Mouse (Mus musculus): ENCODE measurements at regions not wholly inside any gene's neighbourhood (a gene's known extent, or its start where the extent isn't known, plus 50 kb on each side); places are given as distances from the start of the nearest gene placed in this dataset.

DNA sequence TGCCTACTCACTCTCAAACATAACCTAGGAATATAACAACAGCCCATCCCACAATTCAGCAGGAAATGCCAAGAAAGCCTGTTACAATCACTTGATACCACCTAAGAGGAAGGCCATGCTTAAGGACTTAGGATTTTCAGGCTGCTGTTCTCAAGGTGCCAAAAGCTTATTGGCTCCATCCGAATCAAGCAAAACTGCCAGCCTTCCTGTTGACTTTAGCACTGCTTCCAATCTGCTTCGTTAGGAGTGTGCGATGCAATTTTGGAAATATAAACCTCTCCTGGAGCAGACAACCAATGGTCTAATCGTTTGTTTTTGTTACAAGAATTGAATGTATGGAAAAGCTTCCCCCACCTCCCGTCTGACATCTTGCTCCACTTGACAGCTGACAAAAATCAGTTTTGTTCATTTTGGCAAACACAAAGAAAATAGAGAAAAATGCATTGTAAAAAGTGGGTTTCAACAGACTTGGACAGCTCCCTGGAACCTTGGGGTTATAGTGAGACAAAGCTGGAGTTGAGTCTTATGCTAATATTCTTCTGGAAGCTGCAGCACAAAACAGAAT is 2620.0 kb upstream of the Gm7489 start:
- DNase-seq, result no peak

GRCm38 (mm10) chr15:51265971-51266370 is 2618.7 kb upstream of the Gm7489 start:
- DNase-seq, result no peak

GRCm38 (mm10) chr15:51271632-51272312 is 2612.9 kb upstream of the Gm7489 start:
- DNase-seq, result peak; percentile 31

GRCm38 (mm10) chr15:51285334-51285733 is 2599.4 kb upstream of the Gm7489 start:
- no peak for DNase-seq

GRCm38 (mm10) chr15:51286352-51286751 is 2598.4 kb upstream of the Gm7489 start:
- DNase-seq, result no peak

DNA sequence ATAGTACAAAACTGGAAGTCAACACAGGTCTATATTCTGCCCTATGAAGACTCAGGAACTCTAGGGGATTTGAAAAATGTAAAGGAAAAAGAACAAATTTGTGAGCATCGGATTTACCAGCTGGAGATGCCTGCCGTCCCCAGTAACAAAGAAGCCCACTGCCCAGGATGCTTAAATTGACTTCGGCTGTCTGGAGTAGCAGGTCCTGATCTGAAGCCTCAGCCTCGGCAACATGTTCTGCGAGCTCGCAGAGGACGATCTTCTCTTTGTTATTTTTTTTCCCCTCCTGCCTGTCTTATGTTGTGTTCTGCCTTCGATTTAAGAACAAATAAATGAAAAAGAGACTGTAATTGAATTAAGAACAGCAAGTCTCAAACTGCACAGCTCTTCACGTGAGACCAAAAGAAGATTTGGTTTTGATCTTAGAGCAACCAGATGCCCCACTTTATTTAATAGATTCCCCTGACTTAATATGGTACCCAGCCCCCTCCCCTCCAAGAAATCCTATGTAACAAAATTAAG is 2595.7 kb upstream of the Gm7489 start:
- DNase-seq, result no peak

GRCm38 (mm10) chr15:51289916-51290315 is 2594.8 kb upstream of the Gm7489 start:
- no peak for DNase-seq

DNA sequence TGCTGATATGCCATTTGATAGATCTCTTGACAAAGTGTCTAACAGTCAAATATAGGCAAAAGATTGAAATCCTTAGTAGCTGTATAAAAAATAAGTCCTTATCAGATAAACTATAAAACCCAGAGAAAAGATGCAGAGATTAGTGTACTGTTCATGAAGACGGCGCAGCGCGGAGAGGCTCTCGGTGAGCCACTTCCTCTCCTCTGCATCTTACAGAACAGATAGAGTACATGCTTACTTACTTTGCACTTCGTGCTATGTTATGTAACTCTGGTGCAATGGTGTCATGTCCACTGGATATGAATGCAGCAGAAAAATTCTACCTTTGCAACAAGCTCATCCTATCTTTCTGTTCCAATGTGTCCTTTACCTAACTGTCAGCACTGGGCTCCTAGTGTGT is 2593.5 kb upstream of the Gm7489 start:
- DNase-seq, result no peak

DNA sequence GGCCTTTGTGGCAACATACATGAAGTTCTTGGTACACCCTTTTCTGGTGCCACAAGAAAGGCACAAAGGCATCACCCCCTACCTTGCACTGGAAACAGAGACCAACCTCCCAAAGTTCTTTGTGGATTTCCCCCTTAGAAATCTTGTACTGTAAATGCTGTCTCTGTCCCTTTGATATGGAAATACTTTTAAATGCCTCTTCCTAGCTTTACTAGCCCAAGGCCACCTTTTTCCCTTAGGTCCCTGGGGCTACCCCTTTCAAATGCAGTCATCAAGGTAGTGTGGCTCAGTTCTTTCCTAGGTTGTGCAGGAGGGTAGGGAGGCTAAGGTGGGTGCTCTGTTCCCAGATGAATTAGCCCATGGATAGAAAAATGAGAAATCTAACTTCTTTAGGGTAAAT is 2587.9 kb upstream of the Gm7489 start:
- no peak for DNase-seq

GRCm38 (mm10) chr15:51318072-51318471 is 2566.6 kb upstream of the Gm7489 start:
- no peak for DNase-seq

GRCm38 (mm10) chr15:51318760-51319159 is 2565.9 kb upstream of the Gm7489 start:
- peak; percentile 33 for DNase-seq

DNA sequence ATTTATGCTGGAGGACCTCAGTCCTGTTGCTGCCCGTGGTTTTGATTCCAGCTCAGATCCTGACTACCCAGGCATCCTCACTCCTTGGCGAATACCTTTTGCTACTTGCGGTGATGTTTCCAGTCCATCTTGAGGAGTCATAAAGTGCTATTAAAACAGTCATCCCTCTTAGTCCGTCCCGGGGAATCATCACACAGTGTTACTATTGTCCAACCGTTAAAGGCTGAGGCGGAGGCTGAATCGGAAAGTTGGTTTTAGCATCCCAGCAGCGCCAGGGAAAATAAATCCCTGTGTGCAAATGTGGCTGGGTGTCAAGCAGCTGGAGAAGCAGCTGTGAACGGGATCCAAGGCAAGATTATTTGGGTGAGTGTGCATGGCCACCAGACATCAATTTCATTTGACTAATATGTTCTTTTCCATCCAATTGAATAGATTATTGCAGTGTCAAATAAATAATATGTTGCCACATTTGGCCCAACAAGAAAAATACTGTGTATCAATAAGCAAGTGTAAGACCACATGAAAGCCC is 2564.3 kb upstream of the Gm7489 start:
- DNase-seq, result peak; percentile 48

GRCm38 (mm10) chr15:51323284-51323683 is 2561.4 kb upstream of the Gm7489 start:
- DNase-seq, result no peak

DNA sequence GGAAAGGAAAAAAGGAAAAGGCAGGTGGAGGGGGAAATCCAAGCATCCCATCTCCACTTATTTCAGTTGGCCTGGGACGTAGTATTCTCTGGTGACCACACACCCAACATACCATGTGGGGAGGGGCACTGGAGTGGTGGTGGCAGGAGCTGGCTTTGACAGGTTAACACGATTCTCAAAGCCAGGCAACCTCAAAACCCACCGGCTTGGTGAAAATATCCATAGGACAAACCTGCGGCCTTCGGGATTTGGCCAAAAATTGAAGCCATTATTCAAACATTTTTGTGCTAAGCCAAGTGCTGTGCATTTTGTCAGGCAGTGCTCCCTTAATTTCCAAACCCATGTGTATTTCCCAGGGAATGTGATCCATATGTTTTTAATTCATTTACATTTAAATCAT is 2560.5 kb upstream of the Gm7489 start:
- no peak for DNase-seq

DNA sequence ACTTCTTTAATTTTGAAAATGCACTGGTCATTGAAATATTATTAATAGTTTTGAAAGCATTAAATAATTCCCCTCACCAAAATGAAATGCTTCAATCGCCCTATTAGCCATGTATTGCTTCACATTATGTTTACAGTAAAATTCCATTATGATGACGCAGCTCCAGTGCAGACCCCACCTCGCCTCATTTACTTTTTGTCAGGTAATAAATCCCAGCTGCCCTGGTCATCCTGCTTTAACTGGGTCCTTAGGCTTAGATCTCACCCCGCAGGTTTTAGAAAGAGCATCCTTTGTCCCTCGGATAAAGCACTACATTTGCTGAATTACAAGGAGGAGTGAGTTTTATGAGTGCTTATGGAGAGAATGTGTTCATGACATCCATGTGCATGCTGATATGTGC is 2557.0 kb upstream of the Gm7489 start:
- DNase-seq, result no peak

- no peak for DNase-seq
Measured at GRCm38 (mm10) chr15:51336441-51336840, 2548.3 kb upstream of the Gm7489 start.

DNA sequence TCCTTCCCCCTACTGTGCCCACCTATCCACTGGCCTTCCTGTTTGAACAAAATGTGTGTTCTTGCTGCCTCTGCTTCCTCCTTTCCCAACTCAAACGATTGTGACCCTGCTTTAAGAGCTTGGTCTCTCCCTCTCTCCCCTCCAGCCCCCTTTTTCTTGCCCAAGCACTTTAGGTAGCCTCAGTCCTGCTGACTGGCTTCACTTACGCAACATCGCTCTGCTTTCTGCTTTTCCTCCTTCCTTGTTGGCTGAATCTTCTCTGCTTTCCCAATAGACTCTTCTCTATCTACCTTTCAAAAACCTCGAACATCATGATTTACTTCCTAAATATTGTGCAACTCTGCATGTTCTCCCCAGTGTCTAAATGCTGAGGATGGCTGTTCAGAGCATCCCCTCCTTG is 2538.4 kb upstream of the Gm7489 start:
- DNase-seq, result no peak

- peak; percentile 28 for DNase-seq
Measured at GRCm38 (mm10) chr15:51363391-51363790, 2521.3 kb upstream of the Gm7489 start.

- DNase-seq, result no peak
Measured at GRCm38 (mm10) chr15:51371162-51371561, 2513.5 kb upstream of the Gm7489 start.

- DNase-seq, result no peak
Measured at GRCm38 (mm10) chr15:51390383-51390782, 2494.3 kb upstream of the Gm7489 start.

DNA sequence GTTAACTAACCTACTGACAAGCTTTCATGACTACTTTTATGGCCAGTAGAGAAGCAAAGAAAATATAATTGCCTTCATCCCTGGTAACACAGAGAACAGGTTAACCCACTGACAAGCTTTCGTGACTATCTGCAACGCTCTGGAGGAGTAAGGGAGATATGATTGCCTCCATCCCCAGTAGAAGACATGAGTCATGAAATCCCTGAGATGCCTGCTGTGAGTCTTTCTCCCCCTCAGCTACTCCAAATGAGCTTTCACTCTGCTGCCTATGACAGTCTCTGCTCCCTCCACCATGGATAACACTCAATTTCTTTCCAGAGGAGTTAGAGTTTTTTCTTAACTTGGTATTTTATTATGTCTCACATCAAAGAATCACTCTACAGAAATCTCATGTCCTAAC is 2493.4 kb upstream of the Gm7489 start:
- no peak for DNase-seq

GRCm38 (mm10) chr15:51392449-51393405 is 2492.0 kb upstream of the Gm7489 start:
- no peak for DNase-seq

- DNase-seq, result no peak
Measured at GRCm38 (mm10) chr15:51395961-51396360, 2488.7 kb upstream of the Gm7489 start.

Data from gastrocnemius, postnatal 25 days (tissue).